Mouse (Mus musculus) R1 (cell line): ENCODE results near the gene Rbl1.
"Not testable (repeated sequence)": the region's sequence is repeated elsewhere in the genome, so short reads cannot be mapped to it uniquely, and the experiment has no call there.

Experiments used
- DNase-seq: peaks from one replicate; pipeline ENCODE4 v3.0.0-alpha.2; 2018; ENCODE audit warnings: low read depth, low spot score

Gene Rbl1

DNA sequence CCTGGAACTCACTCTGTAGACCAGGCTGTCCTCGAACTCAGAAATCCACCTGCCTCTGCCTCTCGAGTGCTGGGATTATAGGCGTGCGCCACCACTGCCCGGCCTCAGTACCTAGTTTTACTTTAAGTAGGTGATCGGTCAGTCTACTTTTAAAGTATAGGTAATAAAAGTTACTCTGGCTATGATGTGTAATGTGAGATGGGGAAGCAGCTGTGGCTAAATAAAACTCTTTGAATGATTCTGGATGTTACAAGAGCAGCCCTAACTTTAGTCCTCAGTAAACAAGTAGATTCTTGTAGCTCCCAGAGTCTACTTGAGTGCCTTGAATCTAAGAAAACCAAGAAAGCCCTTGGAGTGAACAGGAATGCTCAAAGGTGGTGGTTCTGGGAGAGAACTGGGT, 31.4 kb downstream of the Rbl1 start:
- DNase-seq = no peak

DNA sequence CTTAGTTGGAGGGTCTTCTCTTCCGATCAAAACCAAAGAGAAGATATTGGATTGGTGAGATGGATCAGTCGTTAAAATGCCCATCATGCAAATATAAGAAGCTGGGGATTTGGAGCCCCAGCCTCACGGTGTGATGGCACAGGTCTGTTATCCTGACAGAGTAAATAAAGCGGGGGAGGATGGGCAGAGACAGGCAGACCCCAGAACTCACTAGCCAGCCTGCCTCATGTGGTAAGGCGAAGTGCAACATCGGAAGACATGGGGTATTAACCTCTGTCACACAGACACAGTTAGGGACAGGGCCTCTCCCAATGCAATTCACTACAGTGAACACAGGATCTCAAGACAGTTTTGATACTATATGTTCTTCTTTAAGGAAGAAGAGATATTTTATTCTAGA, 33.7 kb downstream of the Rbl1 start:
- DNase-seq = no peak

DNA sequence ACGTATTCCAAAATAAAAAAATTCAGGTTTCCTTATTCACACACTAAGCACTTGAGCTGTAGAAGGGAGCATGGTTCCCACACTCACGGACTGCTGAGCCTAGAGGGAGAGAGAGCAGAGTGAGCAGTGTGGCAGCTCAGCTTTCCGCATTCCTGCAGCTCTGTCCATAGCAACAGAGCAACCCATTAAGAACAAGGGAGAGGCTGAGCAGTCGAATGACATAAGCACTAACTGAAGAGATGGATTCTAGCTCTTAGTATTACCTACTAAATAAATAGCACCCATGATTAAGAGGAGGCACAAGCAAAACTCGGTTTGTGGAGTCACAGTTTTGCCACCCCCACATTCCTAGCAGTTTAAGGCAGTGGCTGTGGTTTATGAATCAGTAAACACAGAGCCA, 34.2 kb downstream of the Rbl1 start:
- peak; percentile 19 for DNase-seq

DNA sequence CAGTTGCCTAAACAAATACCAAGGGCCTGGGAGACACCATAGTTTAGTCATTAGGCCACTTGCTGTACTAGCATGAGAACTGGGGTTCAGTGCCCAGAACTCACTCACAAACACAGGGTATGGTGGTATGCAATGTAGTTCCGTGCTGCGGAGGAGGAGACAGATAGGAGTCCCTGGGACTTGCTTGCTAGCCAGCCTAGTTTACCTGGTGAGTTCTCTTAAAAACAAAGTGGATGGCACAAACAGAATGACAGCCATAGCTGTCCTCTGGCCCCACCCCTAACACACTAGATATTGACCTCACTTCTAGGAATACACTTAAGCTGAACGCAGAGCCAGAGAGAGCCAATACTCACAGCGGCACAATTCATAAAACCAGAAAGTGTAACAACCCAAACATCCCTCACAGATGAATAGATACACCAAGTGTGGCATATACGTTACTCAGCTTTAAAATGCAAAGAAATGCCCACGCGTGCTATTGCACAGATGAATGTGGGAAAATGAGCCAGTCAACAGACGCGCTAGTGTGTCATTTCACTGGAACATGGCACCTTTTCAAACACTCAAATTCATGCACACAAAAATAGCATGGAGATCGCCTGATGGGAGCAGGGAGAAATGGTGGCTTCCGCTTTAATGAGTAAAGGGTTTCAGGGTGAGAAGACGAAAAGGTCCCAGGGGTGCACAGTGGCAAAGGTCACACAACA, 37.8 kb downstream of the Rbl1 start:
- no peak for DNase-seq

DNA sequence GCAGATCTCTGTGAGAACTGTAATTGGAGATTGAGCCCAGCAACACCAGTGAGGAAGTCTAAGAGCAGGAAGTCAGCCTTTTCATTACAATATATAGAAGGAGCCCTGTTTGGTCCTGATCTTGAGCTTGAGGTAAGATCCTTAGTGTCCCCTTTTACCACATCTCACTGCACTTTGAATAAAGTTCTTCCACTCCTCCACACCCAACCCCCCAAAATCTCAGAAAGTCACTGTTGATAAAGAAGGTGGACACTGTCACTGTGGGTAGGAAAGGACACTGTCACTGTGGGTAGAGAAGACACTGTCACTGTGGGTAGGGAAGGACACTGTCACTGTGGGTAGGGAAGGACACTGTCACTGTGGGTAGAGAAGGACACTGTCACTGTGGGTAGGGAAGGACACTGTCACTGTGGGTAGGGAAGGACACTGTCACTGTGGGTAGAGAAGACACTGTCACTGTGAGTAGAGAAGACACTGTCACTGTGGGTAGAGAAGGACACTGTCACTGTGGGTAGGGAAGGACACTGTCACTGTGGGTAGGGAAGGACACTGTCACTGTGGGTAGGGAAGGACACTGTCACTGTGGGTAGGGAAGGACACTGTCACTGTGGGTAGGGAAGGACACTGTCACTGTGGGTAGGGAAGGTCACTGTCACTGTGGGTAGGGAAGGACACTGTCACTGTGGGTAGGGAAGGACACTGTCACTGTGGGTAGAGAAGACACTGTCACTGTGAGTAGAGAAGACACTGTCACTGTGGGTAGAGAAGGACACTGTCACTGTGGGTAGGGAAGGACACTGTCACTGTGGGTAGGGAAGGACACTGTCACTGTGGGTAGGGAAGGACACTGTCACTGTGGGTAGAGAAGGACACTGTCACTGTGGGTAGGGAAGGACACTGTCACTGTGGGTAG, 38.8 kb downstream of the Rbl1 start:
- DNase-seq = not testable (repeated sequence)

DNA sequence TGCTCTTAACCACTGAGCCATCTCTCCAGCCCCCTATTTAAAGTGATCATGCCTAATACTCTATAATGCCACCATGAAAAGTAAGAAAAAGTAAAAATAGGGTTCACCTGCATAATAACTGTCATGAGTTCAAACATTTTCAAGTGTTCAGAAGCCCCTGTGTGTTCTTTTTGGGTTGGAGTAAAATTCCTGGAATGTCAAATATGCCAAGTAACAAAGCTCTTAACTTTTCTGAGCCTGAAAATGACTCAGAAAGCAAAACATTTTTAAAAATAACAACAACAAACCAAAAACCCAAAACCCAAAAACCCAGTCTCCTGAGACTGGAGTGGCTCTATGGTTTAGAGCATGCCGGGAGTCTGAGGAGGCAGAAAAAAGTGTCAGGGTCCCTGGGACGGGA, 40.2 kb downstream of the Rbl1 start:
- no peak for DNase-seq

DNA sequence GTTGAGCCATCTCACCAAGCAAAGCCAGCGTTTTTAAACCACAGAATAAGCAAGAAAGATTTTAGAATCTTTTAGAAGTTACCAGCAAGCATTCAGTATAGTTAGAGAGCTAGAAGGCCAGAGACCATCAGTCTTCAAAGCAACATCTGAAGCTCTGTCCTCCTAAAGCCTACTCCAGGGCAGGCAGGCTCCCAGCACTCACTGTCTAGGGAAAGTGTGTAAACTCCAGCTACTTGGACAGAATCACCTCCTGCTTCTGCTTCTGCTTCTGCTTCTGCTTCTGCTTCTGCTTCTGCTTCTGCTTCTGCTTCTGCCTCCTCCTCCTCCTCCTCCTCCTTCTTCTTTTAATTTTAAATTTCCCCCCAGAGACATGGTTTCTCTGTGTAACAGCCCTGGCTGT, 48.3 kb downstream of the Rbl1 start:
- no peak for DNase-seq

DNA sequence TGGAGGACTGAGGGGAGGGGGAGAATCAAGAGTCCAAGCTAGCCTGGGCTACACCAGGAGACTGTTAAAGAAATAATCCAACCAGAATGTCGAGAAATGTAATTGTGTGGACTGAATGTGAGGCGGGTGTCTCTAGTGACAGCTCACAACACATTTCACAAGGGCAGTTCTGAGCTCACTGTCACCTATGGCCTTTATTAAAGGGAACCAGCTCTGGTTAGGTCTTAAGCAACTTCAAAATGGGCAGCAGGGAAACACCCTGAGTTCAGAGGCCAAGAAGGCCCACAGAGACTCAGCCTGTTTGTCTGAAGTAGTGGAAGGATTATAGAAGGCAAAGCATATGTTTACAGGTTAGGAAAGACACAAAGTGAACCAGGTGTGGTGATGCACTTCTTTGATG, 51.1 kb downstream of the Rbl1 start:
- DNase-seq = no peak

DNA sequence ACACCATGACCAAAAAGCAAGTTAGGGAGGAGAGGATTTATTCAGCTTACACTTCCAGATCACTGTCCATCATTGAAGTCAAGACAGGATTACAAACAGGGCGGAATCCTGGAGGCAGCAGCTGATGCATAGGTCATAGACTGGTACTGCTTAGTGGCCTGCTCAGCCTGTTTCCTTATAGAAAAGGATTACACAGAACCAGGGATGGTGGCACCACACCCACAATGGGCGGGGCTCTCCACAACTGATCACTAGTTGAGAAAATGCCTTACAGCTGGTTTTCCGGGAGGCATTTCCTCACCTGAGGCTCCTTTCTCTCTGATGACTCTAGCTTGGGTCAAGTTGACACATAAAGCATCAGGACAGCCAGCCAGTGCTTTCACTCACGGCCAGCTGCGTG, 55.9 kb downstream of the Rbl1 start:
- peak; percentile 53 for DNase-seq

DNA sequence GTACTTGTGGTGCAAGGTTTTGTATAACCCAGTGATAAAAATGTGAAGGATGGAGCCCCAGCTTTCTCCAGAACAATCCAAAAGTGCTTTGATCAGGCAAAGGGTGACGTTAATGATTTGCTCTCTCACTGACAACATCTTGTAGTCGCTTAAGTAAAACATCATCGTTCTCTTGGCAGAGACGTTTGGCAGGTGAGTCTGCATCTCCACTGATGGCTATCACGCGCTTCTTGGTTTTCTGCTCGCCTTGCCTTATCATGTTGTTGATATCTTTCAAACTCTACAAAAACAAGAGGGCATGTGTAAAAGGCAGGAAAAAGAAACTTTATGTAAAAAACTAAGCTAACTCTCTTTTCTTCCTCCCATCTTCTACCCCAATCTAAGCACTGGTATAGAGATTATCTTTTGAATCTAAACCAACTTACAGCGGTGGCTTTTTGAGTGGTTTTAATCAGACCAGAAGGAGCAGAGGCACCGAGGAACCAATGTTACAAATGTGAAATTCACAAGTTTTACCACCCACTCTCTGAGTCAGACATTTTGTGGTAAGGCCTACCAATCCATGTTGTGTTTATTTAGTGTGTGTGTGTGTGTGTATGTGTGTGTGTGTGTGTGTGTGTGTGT, 56.8 kb downstream of the Rbl1 start:
- no peak for DNase-seq

DNA sequence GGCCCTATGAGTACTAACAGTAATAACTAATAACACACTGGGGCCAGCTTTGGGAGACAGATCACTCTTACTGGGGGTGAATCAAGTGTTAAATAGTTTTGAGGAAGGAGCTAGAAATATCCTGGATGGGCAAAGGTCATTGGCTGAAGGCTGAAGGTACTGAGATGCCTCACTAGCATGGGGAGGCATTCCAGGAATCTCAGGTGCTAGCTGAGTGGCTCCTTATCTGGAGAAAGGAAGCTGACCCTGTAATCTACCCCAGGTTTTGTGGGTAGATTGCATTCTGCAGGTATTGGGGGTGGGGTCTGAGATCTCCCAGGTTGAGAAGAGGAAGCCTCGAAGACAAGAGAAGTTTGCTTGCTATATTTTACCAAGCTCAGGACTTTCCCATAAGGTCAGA, 59.2 kb downstream of the Rbl1 start:
- no peak for DNase-seq

DNA sequence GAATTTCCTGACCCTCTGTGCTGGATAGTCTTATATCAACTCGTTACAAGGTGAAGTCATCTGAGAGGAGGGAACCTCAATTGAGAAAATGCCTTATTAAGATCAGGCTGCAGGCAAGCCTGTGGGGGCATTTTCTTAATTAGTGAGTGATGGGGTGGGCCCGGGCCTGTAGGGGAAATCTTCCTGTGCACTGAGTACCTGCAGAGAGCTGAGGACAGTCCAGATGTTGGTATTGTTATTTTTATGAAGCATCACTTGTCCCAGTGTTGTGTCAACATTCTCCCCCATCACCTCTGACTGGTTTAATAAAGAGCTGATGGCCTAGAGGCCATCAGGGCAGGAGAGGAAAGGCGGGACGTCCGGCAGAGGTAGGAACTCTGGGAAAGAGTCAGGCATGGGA, 60.2 kb downstream of the Rbl1 start:
- DNase-seq = peak; percentile 10

DNA sequence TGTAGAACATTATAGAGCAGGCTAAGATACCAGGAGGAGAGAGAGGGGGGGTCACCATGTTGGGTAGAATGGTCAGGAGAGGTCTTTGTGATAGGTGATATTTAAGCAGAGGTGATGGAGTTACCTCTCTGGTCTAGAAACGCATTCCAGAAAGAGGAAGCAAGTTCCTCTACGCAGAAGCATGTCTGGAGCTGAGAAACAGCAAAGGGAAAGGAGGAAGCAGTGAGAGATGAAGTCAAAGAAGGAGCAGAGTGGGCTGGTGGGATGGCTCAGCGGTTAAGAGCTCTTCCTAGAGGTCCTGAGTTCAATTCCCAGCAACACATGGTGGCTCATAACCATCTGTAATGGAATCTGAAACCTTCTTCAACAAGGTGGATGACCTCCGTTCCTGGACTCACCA, 62.4 kb downstream of the Rbl1 start:
- DNase-seq = no peak

DNA sequence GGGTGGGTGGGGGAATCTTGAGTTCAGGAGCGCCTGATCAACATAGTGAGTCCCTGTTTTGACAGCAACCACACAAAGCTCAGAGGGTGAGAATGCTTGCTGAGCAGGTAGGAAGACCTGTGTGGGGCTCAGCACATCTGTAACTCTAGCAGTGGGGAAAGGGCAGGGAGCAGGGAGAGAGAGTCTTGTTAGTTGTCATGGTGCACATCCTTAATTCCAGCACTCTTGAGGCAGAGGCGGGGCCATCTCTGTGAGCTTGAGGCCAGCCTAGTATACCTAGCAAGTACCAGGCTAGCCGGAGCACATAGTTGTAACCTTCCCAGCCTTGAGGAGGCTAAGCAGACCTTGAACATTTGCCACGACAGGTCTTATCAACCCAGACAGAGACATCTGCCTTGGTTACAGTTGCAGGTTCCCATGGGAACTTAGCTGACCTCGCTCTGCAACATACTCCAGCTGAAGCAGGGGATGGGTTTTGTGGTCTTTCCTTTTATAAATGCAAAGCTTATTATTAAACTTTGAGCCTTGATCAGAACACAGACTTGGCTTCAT, 65.0 kb downstream of the Rbl1 start:
- DNase-seq = no peak

DNA sequence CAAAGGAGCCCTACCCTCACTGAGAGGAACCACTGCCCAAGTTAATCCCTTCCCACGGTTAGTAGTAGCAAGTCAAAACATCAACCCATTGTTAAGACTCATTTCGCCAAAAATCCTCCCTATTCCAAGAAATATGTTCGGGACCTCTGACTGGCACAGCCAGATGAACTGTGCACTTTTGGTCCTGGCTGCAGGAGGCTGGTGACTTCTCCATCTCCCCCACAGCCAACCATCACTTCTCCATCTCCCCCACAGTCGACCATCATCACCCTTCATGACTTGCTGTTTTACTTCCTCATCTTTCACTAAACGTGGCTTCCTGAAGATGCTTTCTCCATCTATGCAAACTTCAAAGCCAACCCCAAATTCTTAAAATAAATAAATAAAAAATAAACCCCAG, 65.5 kb downstream of the Rbl1 start:
- DNase-seq = no peak

DNA sequence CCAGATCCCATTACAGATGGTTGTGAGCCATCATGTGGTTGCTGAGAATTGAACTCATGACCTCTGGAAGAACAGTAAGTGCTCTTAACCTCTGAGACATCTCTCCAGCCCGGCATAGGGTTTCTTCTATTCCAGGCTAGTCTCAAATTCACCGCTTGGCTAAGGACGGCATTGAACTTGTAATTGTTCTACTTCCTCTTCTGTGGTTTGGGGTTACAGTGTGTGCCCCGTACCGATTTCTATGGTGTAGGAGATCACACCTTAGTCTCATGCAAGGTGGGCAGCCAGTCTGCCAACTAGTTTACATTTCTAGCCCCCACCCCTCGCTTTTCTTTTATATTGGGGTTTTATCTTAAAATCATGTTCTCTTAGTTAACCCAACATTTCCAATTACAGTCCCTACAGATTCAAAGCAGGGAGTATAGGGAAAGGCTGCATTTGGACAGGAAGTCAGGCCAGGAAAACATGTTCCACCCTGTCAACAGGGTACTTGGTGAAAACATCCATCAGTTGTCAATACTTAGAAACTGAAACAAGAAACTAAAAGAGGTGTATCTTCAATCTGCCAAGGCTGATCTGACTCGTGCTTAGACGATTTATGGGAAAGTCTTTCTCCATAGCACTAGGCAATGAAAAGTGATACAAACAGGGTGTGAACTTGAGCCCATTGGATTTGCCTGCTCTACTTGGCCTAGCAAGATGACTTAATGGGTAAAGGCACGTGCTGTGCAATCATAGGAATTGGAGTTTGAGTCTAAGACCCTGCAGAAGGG, 66.2 kb downstream of the Rbl1 start:
- DNase-seq = no peak

DNA sequence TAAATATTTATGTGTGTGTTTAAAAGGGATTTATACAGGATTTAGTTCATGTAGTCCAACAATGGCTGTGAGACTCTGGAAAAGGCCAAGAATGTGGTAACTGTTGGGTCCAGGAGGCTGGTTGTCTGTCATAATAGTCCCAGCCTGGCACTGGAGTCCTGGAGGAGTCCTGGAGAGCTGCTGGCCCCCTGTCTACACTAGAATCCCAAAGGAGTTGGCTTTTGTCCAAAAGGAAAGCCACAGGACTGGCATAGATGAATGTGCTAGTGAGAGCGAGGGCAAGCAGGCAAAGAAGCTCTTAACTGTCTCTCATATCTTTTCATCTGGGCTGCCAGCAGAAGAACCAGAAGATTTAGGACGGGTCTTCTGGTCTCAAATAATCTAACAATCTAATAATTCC, 67.7 kb downstream of the Rbl1 start:
- DNase-seq = no peak

DNA sequence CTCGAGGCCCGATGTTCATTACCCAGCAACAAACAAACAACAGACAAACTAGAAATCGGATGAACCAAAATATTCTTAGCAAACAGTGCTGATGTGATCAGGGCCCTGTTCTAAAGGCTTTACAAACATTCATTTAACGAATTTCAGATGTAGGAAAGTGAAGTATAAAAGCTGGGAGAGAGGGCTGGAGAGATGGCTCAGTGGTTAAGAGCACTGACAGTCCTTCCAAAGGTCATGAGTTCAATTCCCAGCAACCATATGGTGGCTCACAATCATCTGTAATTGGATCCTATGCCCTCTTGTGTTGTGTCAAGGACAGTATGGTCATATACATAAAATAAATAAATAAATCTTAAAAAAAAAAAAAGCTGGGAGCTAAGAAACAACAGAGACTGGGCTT, 68.2 kb downstream of the Rbl1 start:
- no peak for DNase-seq

DNA sequence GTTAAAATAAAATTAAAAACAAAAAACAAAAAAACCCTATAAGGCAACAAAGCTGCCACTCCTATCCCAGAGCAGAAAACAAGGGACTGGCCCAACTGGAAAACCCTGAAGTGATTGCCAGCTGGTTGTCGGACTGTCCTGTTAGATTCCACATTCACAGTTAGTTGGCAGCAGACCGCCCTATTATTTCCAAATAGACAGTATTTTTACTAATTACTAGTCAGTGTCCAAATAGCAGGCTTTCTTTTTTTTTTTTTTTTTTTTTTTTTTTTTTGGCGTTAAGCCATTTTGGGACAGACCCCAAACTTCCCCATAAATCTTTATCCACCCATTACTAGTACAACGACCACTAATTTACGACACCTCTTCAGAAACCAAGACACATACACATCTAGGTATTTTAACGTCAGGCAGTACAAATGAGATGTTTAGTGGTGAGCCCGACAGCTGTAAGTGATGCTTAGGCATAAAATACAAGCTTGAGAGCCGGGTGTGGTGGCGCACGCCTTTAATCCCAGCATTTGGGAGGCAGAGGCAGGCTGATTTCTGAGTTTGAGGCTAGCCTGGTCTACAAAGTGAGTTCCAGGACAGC, 68.7 kb downstream of the Rbl1 start:
- DNase-seq = no peak

DNA sequence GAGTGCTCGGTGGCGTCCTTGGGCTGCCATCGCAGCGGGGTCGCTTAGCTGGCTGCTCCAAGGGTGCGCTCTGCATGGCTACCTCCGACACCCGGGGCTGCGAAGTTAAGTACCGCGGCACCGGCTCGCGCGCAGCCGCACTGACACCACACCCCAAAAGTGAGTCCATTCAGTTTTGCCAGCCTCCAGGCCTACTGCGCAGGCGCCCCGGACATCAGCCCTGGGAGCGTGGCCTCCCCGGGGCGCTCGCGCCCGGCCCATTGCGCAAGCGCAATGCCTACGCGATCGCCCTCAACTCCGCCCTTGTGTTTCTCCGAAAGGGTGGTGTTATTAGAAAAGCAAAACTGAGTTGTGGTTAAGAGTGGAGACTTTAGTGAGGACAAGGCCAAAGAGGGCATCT, 69.3 kb downstream of the Rbl1 start, which contains the start of gene Samhd1:
TSS of gene Samhd1 (minus strand) at position 252 of the 400 bp plus-strand sequence.
- DNase-seq = peak; percentile 94

DNA sequence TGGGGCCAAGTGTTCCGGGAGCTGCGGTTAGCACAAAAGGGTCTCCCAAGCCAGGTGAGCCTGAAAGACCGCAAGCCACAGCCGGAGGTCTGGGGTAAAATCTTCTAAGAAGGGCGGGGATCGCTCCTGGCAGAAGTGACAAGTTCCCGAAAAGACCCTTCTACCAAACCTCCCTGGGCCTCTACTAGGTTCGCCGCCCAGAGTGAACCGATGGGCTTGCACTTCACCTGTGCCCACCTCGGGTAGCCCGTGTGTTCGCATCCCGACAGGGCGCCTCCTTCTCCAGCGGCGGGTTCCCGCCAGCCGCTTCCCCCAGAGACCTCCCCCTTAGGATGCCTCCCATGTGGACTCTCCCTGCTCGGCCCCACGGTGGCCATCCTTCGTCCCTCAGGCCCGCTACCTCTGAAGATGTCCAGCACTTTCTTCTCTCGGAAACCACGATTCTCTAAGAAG, 69.8 kb downstream of the Rbl1 start:
- DNase-seq = peak; percentile 50
